In the genomic region with DNA sequence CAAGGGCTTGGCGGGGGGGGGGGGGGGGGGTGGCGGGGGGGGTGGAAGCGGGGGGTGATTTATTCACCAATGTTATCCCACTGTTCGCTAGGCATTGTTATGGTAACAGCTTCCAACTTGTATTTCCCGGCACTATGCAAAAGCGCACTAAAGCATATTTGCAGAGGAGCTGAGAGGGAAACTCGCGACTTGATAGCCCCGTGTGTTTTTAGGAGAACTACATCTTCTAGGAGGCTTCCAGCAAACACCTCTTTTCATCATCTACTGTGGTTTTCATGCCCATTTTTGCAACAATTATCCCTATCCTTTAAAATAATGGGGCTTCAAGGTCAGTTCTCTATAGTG, we compare ENCODE assay signal across 8 mouse cellular contexts. TPM values are rescaled to one million over a fixed set of nuclear protein-coding genes. Genes with fewer than 3 reads are reported as not detected.
A peak's percentile ranks its signal among the peaks of the same experiment; 100 is the strongest.
DNase-seq lines count a peak whose midpoint lies in the region; ATAC-seq and TF ChIP-seq lines count a peak whose summit lies in the region.

No protein-coding gene starts in this region.

- peak overlapping the region; percentile 82 for H3K4me3 ChIP-seq in heart, embryonic 15.5 days
- H3K4me3 ChIP-seq in ES-E14 (ENCODE audit: insufficient read depth in 1 of 2, low read depth in 1 of 2, low read length in 2 of 2, poor library complexity in 1 of 2, severe bottlenecking in 1 of 2): peak overlapping the region; percentile 70 to 96
- peak overlapping the region; percentile 74 for H3K4me3 ChIP-seq in forebrain, embryonic 12.5 days (replicated peaks)
- peak overlapping the region; percentile 89 for H3K4me3 ChIP-seq in liver, embryonic 16.5 days (ENCODE audit: low read depth, low read length)

- intact Hi-C loops in heart, postnatal 10 days (cut with DNase I): no loop called here

- H3K27me3 ChIP-seq in heart, embryonic 15.5 days: no peaks in the 10 kb centered on the region
- no peaks in the 10 kb centered on the region for H3K27me3 ChIP-seq in forebrain, embryonic 12.5 days
- no peaks in the 10 kb centered on the region for H3K27me3 ChIP-seq in liver, embryonic 16.5 days (ENCODE audit: control insufficient read depth, insufficient read depth, low read depth, low read length)

- H3K27ac ChIP-seq in heart, embryonic 15.5 days: no peak overlapping the region
- H3K27ac ChIP-seq in ES-E14 (ENCODE audit: insufficient read depth, low read depth, low read length, poor library complexity, severe bottlenecking): peak overlapping the region; percentile 69; the same call in 1 of the 2 replicates
- H3K27ac ChIP-seq in forebrain, embryonic 12.5 days: peak overlapping the region; percentile 66; the same call in 1 of the 2 replicates
- no peak overlapping the region for H3K27ac ChIP-seq in liver, embryonic 16.5 days (ENCODE audit: low read length)

- peak overlapping the region; percentile 67; the same call in 1 of the 2 replicates for H3K9ac ChIP-seq in heart, embryonic 15.5 days
- peak overlapping the region; percentile 75; the same call in 1 of the 2 replicates for H3K9ac ChIP-seq in ES-E14 (ENCODE audit: insufficient read depth, low read depth, low read length, poor library complexity, severe bottlenecking)
- peak overlapping the region; percentile 66 for H3K9ac ChIP-seq in forebrain, embryonic 12.5 days
- peak overlapping the region; percentile 70 for H3K9ac ChIP-seq in liver, embryonic 16.5 days (ENCODE audit: low read depth, low read length)

- no peak for ATAC-seq in heart, embryonic 15.5 days (replicated peaks; ENCODE audit: insufficient number of reproducible peaks, insufficient read depth, low FRiP score, low read depth)
- no peak; the same call in 1 of the 2 replicates for ATAC-seq in forebrain, embryonic 12.5 days (ENCODE audit: low FRiP score)
- ATAC-seq in liver, embryonic 16.5 days (ENCODE audit: low read depth): no peak

- peaks cover 7% of the 10 kb centered on the region for H3K4me1 ChIP-seq in heart, embryonic 15.5 days (replicated peaks)
- peaks cover 0 to 4% of the 10 kb centered on the region in 2 experiments; a peak in 2 of 4 replicates for H3K4me1 ChIP-seq in ES-E14 (ENCODE audit: control insufficient read depth in 2 of 2, insufficient read depth in 2 of 2, low read length in 2 of 2, poor library complexity in 1 of 2)
- H3K4me1 ChIP-seq in forebrain, embryonic 12.5 days: peaks cover 6% of the 10 kb centered on the region; the same call in 1 of the 2 replicates
- H3K4me1 ChIP-seq in liver, embryonic 16.5 days (ENCODE audit: control insufficient read depth, low read depth, low read length): peaks cover 6% of the 10 kb centered on the region

- DNase-seq in heart, postnatal 10 days: no peak
- no peak for DNase-seq in ES-E14 (ENCODE audit: low read depth, low spot score)
- DNase-seq in layer of hippocampus, postnatal 10 days (ENCODE audit: low spot score in 2 of 2): no peak
- no peak for DNase-seq in adrenal gland, postnatal 36 days
- DNase-seq in right cerebral cortex, postnatal 10 days (ENCODE audit: low spot score in 2 of 2): no peak

- WGBS in heart, embryonic 15.5 days: under 1% methylated on average over 7 of the region's 9 CpGs
- under 1% methylated on average over 6 of the region's 9 CpGs for WGBS in forebrain, embryonic 12.5 days
- WGBS in liver, embryonic 16.5 days (ENCODE audit: insufficient replicate concordance): 0% methylated on average over 7 of the region's 9 CpGs

- peak overlapping the region; percentile 72 for H3K4me2 ChIP-seq in heart, embryonic 15.5 days
- peak overlapping the region; percentile 61 for H3K4me2 ChIP-seq in forebrain, embryonic 12.5 days
- peak overlapping the region; percentile 75 for H3K4me2 ChIP-seq in liver, embryonic 16.5 days (ENCODE audit: low read depth, low read length)

- H3K36me3 ChIP-seq in heart, embryonic 15.5 days: peaks cover 9% of the 10 kb centered on the region
- H3K36me3 ChIP-seq in ES-E14 (ENCODE audit: control insufficient read depth, insufficient read depth, low read length, poor library complexity, severe bottlenecking): no peaks in the 10 kb centered on the region
- 0 out of 2 replicates have a peak, but pooled peaks cover 2% of the 10 kb centered on the region for H3K36me3 ChIP-seq in forebrain, embryonic 12.5 days (replicated peaks)
- H3K36me3 ChIP-seq in liver, embryonic 16.5 days (ENCODE audit: control insufficient read depth, insufficient read depth): no peaks in the 10 kb centered on the region

- H3K9me3 ChIP-seq in heart, embryonic 15.5 days (replicated peaks): no peaks in the 10 kb centered on the region
- H3K9me3 ChIP-seq in ES-E14 (ENCODE audit: control insufficient read depth, insufficient read depth, low read depth, low read length): no peaks in the 10 kb centered on the region
- H3K9me3 ChIP-seq in forebrain, embryonic 12.5 days: no peaks in the 10 kb centered on the region
- H3K9me3 ChIP-seq in liver, embryonic 16.5 days (replicated peaks; ENCODE audit: control insufficient read depth, low read length): no peaks in the 10 kb centered on the region

- in situ Hi-C loops in ES-E14 (cut with MboI; ENCODE audit: low sequenced_read_pairs in 2 of 2, unreplicated experiment in 2 of 2): no loop called here

TF ChIP-seq in ES-E14, 5 proteins besides CTCF, POLR2A, EP300 and RAD21:
- no peak for TF ChIP-seq CHD2 (IDR thresholded peaks at IDR 0.05; ENCODE audit: low read depth, low read length)
- no peak for TF ChIP-seq HCFC1 (IDR thresholded peaks at IDR 0.05; ENCODE audit: borderline replicate concordance, insufficient read depth, low read length)
- no peak for TF ChIP-seq ZC3H11A (IDR thresholded peaks at IDR 0.05; ENCODE audit: borderline replicate concordance, low read depth, low read length)
- no peak for TF ChIP-seq ZNF384 (IDR thresholded peaks at IDR 0.05; ENCODE audit: low read depth, low read length)
- no peak for TF ChIP-seq MAFK (IDR thresholded peaks at IDR 0.05; ENCODE audit: insufficient read depth, low read depth, low read length)

RNA-seq across cellular contexts. Expression of gene Hltf, which starts 0.6 kb away (rescaled TPM):
- polyA plus RNA-seq in heart, embryonic 15.5 days (2015; fragmentation: Nextera tagmentation; extraction: Ambion mirVana): 14.0 and 14.4 TPM in 2 replicates
- 10 to 100 TPM; 13.9 to 16.5 TPM for total RNA-seq in heart, postnatal 10 days (2021)
- 21.0 and 21.2 TPM in 2 replicates for total RNA-seq in ES-E14 (2012; rRNA removed)
- polyA plus RNA-seq in forebrain, embryonic 12.5 days (2016; fragmentation: Nextera tagmentation; extraction: Ambion mirVana): 21.9 and 23.6 TPM in 2 replicates
- polyA plus RNA-seq in liver, embryonic 16.5 days (2015; fragmentation: Nextera tagmentation; extraction: Ambion mirVana): 7.3 and 9.0 TPM in 2 replicates
- total RNA-seq in layer of hippocampus, postnatal 10 days (2021): 10 to 100 TPM; 13.8 to 17.4 TPM
- 10 to 100 TPM; 17.4 to 27.2 TPM for total RNA-seq in adrenal gland, postnatal 36 days (2021)

RNA-seq across cellular contexts. Expression of gene Hps3, which starts 23.1 kb away (rescaled TPM):
- 9.1 and 10.8 TPM in 2 replicates for polyA plus RNA-seq in heart, embryonic 15.5 days (2015; fragmentation: Nextera tagmentation; extraction: Ambion mirVana)
- 1 to 10 TPM; 9.6 to 9.8 TPM for total RNA-seq in heart, postnatal 10 days (2021)
- 8.9 and 9.6 TPM in 2 replicates for total RNA-seq in ES-E14 (2012; rRNA removed)
- 12.0 and 14.4 TPM in 2 replicates for polyA plus RNA-seq in forebrain, embryonic 12.5 days (2016; fragmentation: Nextera tagmentation; extraction: Ambion mirVana)
- 5.9 and 6.6 TPM in 2 replicates for polyA plus RNA-seq in liver, embryonic 16.5 days (2015; fragmentation: Nextera tagmentation; extraction: Ambion mirVana)
- total RNA-seq in layer of hippocampus, postnatal 10 days (2021): 10 to 100 TPM; 21.7 to 21.8 TPM
- total RNA-seq in adrenal gland, postnatal 36 days (2021): 10 to 100 TPM; 12.9 to 13.2 TPM

Comparison
In these comparisons a context has a peak if more than half of its experiments do, and no peak if none do; other contexts are left out.
1. H3K27ac ChIP-seq: peak in ES-E14 (single experiment) and forebrain, embryonic 12.5 days (single experiment); none in heart, embryonic 15.5 days (single experiment) and liver, embryonic 16.5 days (single experiment).
2. Peak in every context shown above with its lines, with median percentiles within 50 percentile points of each other: H3K4me2 ChIP-seq, H3K4me3 ChIP-seq and H3K9ac ChIP-seq.